Mouse (Mus musculus): ENCODE results near the gene Sec61a1.

DNA sequence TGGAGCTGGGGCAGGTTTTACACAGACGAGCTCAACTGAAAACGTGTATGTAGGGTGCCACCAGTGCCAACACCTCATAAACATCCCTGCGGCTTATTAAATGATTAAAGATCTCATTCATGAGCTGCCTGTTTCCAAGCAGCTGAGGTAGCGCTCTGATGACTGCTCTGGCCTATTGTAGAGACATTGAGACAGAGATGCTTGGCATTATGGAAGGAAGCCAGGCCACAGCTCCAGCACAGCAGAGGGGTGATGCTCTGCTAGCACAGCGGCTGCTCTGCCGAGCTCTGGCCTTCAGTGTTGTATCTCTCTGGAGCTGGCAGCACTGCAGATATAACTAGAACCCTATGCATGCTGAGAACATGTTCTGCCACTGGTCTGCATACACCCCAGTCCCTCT, 25.0 kb downstream of the Sec61a1 start:
- TF ChIP-seq EP300 (IDR thresholded peaks at IDR 0.05) = no peak
- TF ChIP-seq CTCF (IDR thresholded peaks at IDR 0.05) = no peak

Measured in lung, postnatal 0 days (tissue).